Mouse (Mus musculus): ENCODE results near the gene Pde10a.

The Pde10a gene

GRCm38 (mm10) chr17:8524387-8525165 lies 596 bp upstream of the Pde10a start:
- in situ Hi-C loops (cut with MboI; ENCODE audit: low sequenced_read_pairs): no loop called here

GRCm38 (mm10) chr17:8525971-8526740 lies 984 bp downstream of the Pde10a start:
- in situ Hi-C loops (cut with MboI; ENCODE audit: low sequenced_read_pairs): no loop called here

- in situ Hi-C loops (cut with MboI; ENCODE audit: low sequenced_read_pairs): no loop called here
Observed at GRCm38 (mm10) chr17:8526815-8527261, 1.7 kb downstream of the Pde10a start.

GRCm38 (mm10) chr17:8528641-8529040 lies 3.5 kb downstream of the Pde10a start:
- in situ Hi-C loops (cut with MboI; ENCODE audit: low sequenced_read_pairs): no loop called here

- in situ Hi-C loops (cut with MboI; ENCODE audit: low sequenced_read_pairs): no loop called here
Observed at GRCm38 (mm10) chr17:8532609-8533008, 7.4 kb downstream of the Pde10a start.

- in situ Hi-C loops (cut with MboI; ENCODE audit: low sequenced_read_pairs): no loop called here
Observed at GRCm38 (mm10) chr17:8533828-8534227, 8.7 kb downstream of the Pde10a start.

GRCm38 (mm10) chr17:8536522-8536921 lies 11.3 kb downstream of the Pde10a start:
- in situ Hi-C loops (cut with MboI; ENCODE audit: low sequenced_read_pairs): no loop called here

- in situ Hi-C loops (cut with MboI; ENCODE audit: low sequenced_read_pairs): no loop called here
Observed at GRCm38 (mm10) chr17:8538102-8538501, 12.9 kb downstream of the Pde10a start.

- in situ Hi-C loops (cut with MboI; ENCODE audit: low sequenced_read_pairs): no loop called here
Observed at GRCm38 (mm10) chr17:8541974-8542538, 16.9 kb downstream of the Pde10a start.

- in situ Hi-C loops (cut with MboI; ENCODE audit: low sequenced_read_pairs): no loop called here
Observed at GRCm38 (mm10) chr17:8546366-8546765, 21.2 kb downstream of the Pde10a start.

- in situ Hi-C loops (cut with MboI; ENCODE audit: low sequenced_read_pairs): no loop called here
Observed at GRCm38 (mm10) chr17:8548733-8549132, 23.6 kb downstream of the Pde10a start.

- in situ Hi-C loops (cut with MboI; ENCODE audit: low sequenced_read_pairs): no loop called here
Observed at GRCm38 (mm10) chr17:8551641-8552040, 26.5 kb downstream of the Pde10a start.

- in situ Hi-C loops (cut with MboI; ENCODE audit: low sequenced_read_pairs): no loop called here
Observed at GRCm38 (mm10) chr17:8552346-8553035, 27.3 kb downstream of the Pde10a start.

GRCm38 (mm10) chr17:8553601-8554000 lies 28.4 kb downstream of the Pde10a start:
- in situ Hi-C loops (cut with MboI; ENCODE audit: low sequenced_read_pairs): no loop called here

- in situ Hi-C loops (cut with MboI; ENCODE audit: low sequenced_read_pairs): no loop called here
Observed at GRCm38 (mm10) chr17:8554219-8554618, 29.0 kb downstream of the Pde10a start.

GRCm38 (mm10) chr17:8555785-8556184 lies 30.6 kb downstream of the Pde10a start:
- in situ Hi-C loops (cut with MboI; ENCODE audit: low sequenced_read_pairs): no loop called here

GRCm38 (mm10) chr17:8556223-8556622 lies 31.1 kb downstream of the Pde10a start:
- in situ Hi-C loops (cut with MboI; ENCODE audit: low sequenced_read_pairs): no loop called here

- in situ Hi-C loops (cut with MboI; ENCODE audit: low sequenced_read_pairs): no loop called here
Observed at GRCm38 (mm10) chr17:8557926-8558325, 32.8 kb downstream of the Pde10a start.

GRCm38 (mm10) chr17:8562101-8562885 lies 37.1 kb downstream of the Pde10a start:
- in situ Hi-C loops (cut with MboI; ENCODE audit: low sequenced_read_pairs): no loop called here

- in situ Hi-C loops (cut with MboI; ENCODE audit: low sequenced_read_pairs): no loop called here
Observed at GRCm38 (mm10) chr17:8562886-8563280, 37.7 kb downstream of the Pde10a start.
